Mouse (Mus musculus): Measurements from ENCODE around the gene Ubxn11. TPM values are rescaled to one million over a fixed set of nuclear protein-coding genes. Genes with fewer than 3 reads are reported as not detected.

The Ubxn11 gene
- total and polyA plus RNA-seq, 3 experiments = 1.6 to 6.9 (median 2.1) TPM

DNA sequence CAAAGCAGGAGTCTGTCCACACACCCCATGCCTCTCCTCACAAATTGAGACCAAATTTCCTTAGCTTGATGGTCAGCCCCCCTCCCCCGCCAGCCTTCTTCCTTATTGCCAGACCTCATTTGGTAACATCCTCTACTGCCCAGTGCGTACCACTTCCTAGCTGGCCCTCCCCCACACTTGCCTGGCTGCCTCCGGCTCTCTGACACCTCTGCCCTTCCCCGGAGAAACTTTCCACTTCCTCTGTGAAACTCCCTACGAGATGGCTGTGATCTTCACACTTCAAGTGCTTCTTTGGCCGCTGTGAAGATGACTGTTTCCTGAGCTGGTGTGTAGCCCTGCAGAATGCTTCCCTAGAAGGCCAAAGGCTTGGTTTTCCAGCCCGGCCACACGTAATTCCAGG lies 3.7 kb upstream of the Ubxn11 start:
- DNase-seq = peak in 1 of 2 experiments; percentile 76
- no peak overlapping the region for H3K27ac ChIP-seq
- no peaks in the 10 kb centered on the region; the same call in 1 of the 2 replicates for H3K4me1 ChIP-seq (ENCODE audit: control insufficient read depth, insufficient read depth, low read length)
- 33% methylated on average over 8 of the region's 8 CpGs for WGBS
- no peaks in the 10 kb centered on the region for H3K36me3 ChIP-seq (ENCODE audit: control insufficient read depth, insufficient read depth, low read length)
- H3K27me3 ChIP-seq (ENCODE audit: control insufficient read depth, insufficient read depth, low read length) = no peaks in the 10 kb centered on the region
- no peak overlapping the region for H3K9ac ChIP-seq (ENCODE audit: low read depth, low read length)
- H3K79me2 ChIP-seq (replicated peaks; ENCODE audit: control insufficient read depth, insufficient read depth, low read length) = no peaks in the 10 kb centered on the region
- intact Hi-C loops (cut with DNase I) = no loop called here
- no peak overlapping the region for H3K4me3 ChIP-seq
- TF ChIP-seq CTCF (IDR thresholded peaks at IDR 0.05) (no peak), POLR2A (IDR thresholded peaks at IDR 0.05; ENCODE audit: insufficient read depth, low read depth, low read length) (no peak), EP300 (IDR thresholded peaks at IDR 0.05; ENCODE audit: insufficient read depth, low read depth, low read length) (no peak)

DNA sequence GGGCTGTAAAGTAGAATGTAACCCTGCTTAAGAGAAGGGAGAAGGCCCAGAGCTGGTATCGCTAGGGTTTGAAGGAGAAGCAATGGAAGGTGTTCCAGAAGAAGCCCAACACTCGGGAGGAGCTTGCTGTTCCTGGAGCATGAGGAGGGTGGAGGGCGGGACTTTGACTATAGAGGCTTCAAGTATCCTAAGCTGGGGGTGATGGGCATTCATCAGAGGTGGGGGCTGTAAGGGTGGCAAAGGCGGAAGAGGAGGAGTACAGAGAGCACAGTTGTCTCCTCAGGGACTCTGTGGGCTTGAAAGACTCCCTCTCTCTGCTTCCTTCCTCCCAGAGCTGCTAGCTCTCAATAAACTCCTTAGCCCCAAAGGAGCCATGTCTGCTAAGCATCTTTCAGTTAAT lies 2.1 kb upstream of the Ubxn11 start:
- no peak for DNase-seq
- Histone ChIP-seq H3K9ac (ENCODE audit: low read depth, low read length) (no peak overlapping the region), H3K27ac (no peak overlapping the region), H3K79me2 (replicated peaks; ENCODE audit: control insufficient read depth, insufficient read depth, low read length) (no peaks in the 10 kb centered on the region), H3K36me3 (ENCODE audit: control insufficient read depth, insufficient read depth, low read length) (no peaks in the 10 kb centered on the region), H3K4me3 (no peak overlapping the region), H3K27me3 (ENCODE audit: control insufficient read depth, insufficient read depth, low read length) (no peaks in the 10 kb centered on the region), H3K4me1 (ENCODE audit: control insufficient read depth, insufficient read depth, low read length) (no peaks in the 10 kb centered on the region; the same call in 1 of the 2 replicates)
- WGBS = 79% methylated on average over 4 of the region's 4 CpGs
- intact Hi-C loops (cut with DNase I) = no loop called here
- TF ChIP-seq CTCF (IDR thresholded peaks at IDR 0.05) (no peak), EP300 (IDR thresholded peaks at IDR 0.05; ENCODE audit: insufficient read depth, low read depth, low read length) (no peak), POLR2A (IDR thresholded peaks at IDR 0.05; ENCODE audit: insufficient read depth, low read depth, low read length) (no peak)

DNA sequence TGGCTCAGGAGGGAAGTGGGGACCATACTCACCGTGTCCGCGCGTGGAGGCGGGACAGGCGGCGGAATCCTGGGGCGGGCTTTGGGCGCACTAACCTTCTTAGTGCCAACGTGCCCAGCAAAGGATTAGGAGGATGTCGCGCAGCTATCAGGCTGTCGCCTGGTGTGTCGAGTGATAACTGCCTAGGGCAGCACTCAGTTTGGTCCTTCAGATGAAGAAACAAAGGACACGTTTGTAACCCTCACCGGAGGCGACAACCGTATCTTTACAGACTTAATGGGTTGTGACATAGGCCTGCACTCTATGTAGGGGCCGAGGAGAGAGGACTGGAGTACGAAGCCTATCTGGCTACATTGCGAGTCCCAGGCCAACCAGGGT lies 361 bp downstream of the Ubxn11 start:
- 9% methylated on average over 21 of the region's 21 CpGs for WGBS
- no peak overlapping the region for H3K27ac ChIP-seq

DNA sequence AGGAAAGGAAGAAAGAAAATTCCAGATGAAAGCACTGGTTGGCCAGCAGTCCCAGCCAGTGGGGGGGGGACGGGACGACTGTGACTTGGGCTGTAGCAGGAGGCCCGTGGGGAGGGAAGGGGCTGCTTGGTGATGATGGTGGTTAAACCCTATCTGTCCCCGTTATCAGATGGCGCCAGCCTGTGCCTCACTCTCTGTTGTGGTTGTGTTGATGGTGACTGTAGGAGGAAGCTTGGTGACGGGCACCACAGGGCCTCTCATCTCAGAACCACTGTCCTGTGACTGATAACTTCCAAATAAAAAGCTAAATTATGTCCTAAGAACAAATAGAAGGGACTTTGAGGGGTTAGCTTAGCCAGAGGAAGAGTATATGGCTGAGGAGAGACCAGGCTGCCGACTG lies 3.7 kb downstream of the Ubxn11 start:
- 63% methylated on average over 7 of the region's 7 CpGs for WGBS
- intact Hi-C loops (cut with DNase I) = no loop called here
- TF ChIP-seq CTCF (IDR thresholded peaks at IDR 0.05) (no peak), POLR2A (IDR thresholded peaks at IDR 0.05; ENCODE audit: insufficient read depth, low read depth, low read length) (no peak), EP300 (IDR thresholded peaks at IDR 0.05; ENCODE audit: insufficient read depth, low read depth, low read length) (no peak)
- H3K4me1 ChIP-seq (ENCODE audit: control insufficient read depth, insufficient read depth, low read length) = no peaks in the 10 kb centered on the region
- H3K79me2 ChIP-seq (replicated peaks; ENCODE audit: control insufficient read depth, insufficient read depth, low read length) = no peaks in the 10 kb centered on the region
- H3K27ac ChIP-seq = no peak overlapping the region
- H3K27me3 ChIP-seq (ENCODE audit: control insufficient read depth, insufficient read depth, low read length) = no peaks in the 10 kb centered on the region
- DNase-seq = no peak
- no peak overlapping the region for H3K4me3 ChIP-seq
- H3K9ac ChIP-seq (ENCODE audit: low read depth, low read length) = no peak overlapping the region
- H3K36me3 ChIP-seq (ENCODE audit: control insufficient read depth, insufficient read depth, low read length) = no peaks in the 10 kb centered on the region

More for the DNA sequence above, 361 bp downstream of the Ubxn11 start:
- Histone ChIP-seq H3K4me1 (ENCODE audit: control insufficient read depth, insufficient read depth, low read length) (no peaks in the 10 kb centered on the region; the same call in 1 of the 2 replicates), H3K36me3 (ENCODE audit: control insufficient read depth, insufficient read depth, low read length) (no peaks in the 10 kb centered on the region), H3K9ac (ENCODE audit: low read depth, low read length) (peak overlapping the region; percentile 56), H3K79me2 (replicated peaks; ENCODE audit: control insufficient read depth, insufficient read depth, low read length) (no peaks in the 10 kb centered on the region), H3K4me3 (peak overlapping the region; percentile 67), H3K27me3 (ENCODE audit: control insufficient read depth, insufficient read depth, low read length) (no peaks in the 10 kb centered on the region)
- no peak for DNase-seq
- TF ChIP-seq EP300 (IDR thresholded peaks at IDR 0.05; ENCODE audit: insufficient read depth, low read depth, low read length) (no peak), POLR2A (IDR thresholded peaks at IDR 0.05; ENCODE audit: insufficient read depth, low read depth, low read length) (no peak), CTCF (IDR thresholded peaks at IDR 0.05) (no peak)
- intact Hi-C loops (cut with DNase I) = no loop called here

DNA sequence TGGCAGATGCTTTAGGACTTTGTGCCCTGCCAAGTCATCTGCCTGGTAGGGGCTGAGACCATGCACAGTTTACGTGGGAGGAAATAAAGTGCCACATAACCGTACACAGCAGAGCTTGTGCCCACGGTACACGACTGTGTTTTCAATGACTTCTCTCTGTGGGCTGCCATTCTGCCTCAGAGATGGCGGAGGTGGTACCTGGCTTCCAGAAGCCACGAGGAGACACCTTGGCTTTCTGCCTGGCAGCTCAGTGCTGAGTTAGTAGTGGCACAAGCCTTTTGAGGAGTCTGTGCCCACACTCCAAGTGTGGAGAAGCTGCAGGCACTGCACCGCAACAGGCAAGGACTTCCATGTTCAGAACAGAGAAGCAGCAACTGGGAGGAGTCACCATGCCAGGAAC lies 5.4 kb downstream of the Ubxn11 start:
- Histone ChIP-seq H3K4me1 (ENCODE audit: control insufficient read depth, insufficient read depth, low read length) (no peaks in the 10 kb centered on the region), H3K36me3 (ENCODE audit: control insufficient read depth, insufficient read depth, low read length) (no peaks in the 10 kb centered on the region), H3K27ac (no peak overlapping the region), H3K79me2 (replicated peaks; ENCODE audit: control insufficient read depth, insufficient read depth, low read length) (no peaks in the 10 kb centered on the region), H3K9ac (ENCODE audit: low read depth, low read length) (no peak overlapping the region), H3K27me3 (ENCODE audit: control insufficient read depth, insufficient read depth, low read length) (no peaks in the 10 kb centered on the region), H3K4me3 (no peak overlapping the region)
- DNase-seq = no peak
- no peak for TF ChIP-seq EP300 (IDR thresholded peaks at IDR 0.05; ENCODE audit: insufficient read depth, low read depth, low read length)
- TF ChIP-seq CTCF (IDR thresholded peaks at IDR 0.05) = no peak
- TF ChIP-seq POLR2A (IDR thresholded peaks at IDR 0.05; ENCODE audit: insufficient read depth, low read depth, low read length) = no peak
- 85% methylated on average over 7 of the region's 7 CpGs for WGBS
- intact Hi-C loops (cut with DNase I) = no loop called here

DNA sequence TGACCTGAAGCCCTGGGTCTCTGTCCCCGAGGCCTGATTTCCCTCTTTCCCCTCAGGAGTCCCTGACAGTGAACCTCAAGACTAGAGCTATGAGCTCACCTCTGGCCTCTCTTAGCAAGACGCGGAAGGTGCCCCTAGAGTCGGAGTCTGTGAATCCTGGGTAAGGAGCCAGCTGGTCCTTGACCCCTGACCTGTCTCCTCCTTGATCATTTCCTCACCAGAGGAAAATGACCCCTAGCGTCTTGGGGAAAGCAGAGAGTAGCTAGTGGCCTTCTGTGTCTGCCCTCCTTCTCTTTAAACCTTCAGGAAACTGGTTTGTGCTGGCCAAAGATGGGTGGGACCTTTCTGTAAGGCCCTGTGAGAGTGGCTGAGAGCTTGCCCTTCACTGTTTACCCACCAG lies 5.8 kb downstream of the Ubxn11 start:
- Histone ChIP-seq H3K4me3 (no peak overlapping the region), H3K36me3 (ENCODE audit: control insufficient read depth, insufficient read depth, low read length) (no peaks in the 10 kb centered on the region), H3K27ac (no peak overlapping the region), H3K79me2 (replicated peaks; ENCODE audit: control insufficient read depth, insufficient read depth, low read length) (no peaks in the 10 kb centered on the region), H3K27me3 (ENCODE audit: control insufficient read depth, insufficient read depth, low read length) (no peaks in the 10 kb centered on the region), H3K4me1 (ENCODE audit: control insufficient read depth, insufficient read depth, low read length) (no peaks in the 10 kb centered on the region), H3K9ac (ENCODE audit: low read depth, low read length) (no peak overlapping the region)
- WGBS = 65% methylated on average over 5 of the region's 5 CpGs
- intact Hi-C loops (cut with DNase I) = no loop called here
- TF ChIP-seq POLR2A (IDR thresholded peaks at IDR 0.05; ENCODE audit: insufficient read depth, low read depth, low read length) (no peak), CTCF (IDR thresholded peaks at IDR 0.05) (no peak), EP300 (IDR thresholded peaks at IDR 0.05; ENCODE audit: insufficient read depth, low read depth, low read length) (no peak)
- DNase-seq = no peak
